Mouse (Mus musculus): Measurements from ENCODE around the gene Gpr176. TPM values are rescaled to one million over a fixed set of nuclear protein-coding genes. Genes with fewer than 3 reads are reported as not detected.

The Gpr176 gene
- polyA plus RNA-seq, 1 experiment from 2014 or later = 4.1 TPM

DNA sequence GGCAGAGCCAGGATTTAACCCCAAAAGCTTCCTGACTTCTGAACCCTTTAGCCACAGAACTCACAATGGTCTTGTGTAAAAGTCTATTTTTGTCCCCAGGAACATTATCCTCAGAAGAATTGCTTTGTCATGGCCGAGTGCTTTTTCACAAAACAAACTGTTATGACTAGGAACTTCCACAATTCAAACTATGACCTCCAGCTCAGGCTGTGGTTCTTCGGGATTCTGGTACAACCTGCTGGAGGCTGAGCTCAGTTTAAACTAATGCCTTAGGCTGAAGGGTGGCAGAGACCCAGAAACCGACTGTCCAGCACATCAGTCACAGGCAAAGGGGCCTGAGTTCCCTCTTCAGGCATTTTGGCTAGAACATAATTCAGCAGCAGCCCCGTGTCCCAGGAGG, 19.7 kb downstream of the Gpr176 start:
- H3K9ac ChIP-seq (replicated peaks; ENCODE audit: low read length) = no peak overlapping the region
- ATAC-seq (ENCODE audit: low FRiP score, low TSS enrichment) (no peak), DNase-seq (no peak)
- H3K9me3 ChIP-seq (ENCODE audit: control insufficient read depth, low read length) = no peaks in the 10 kb centered on the region
- no peaks in the 10 kb centered on the region for H3K36me3 ChIP-seq (ENCODE audit: control insufficient read depth, insufficient read depth, low read length)
- no peaks in the 10 kb centered on the region for H3K27me3 ChIP-seq (ENCODE audit: control insufficient read depth, insufficient read depth, low read length)
- H3K4me3 ChIP-seq (replicated peaks; ENCODE audit: low read depth, low read length) = no peak overlapping the region
- no peak overlapping the region for H3K27ac ChIP-seq (replicated peaks; ENCODE audit: low read depth, low read length)
- H3K4me1 ChIP-seq (ENCODE audit: control insufficient read depth, insufficient read depth, low read length) = peaks cover 15% of the 10 kb centered on the region; the same call in 1 of the 2 replicates
- no peak overlapping the region for H3K4me2 ChIP-seq (ENCODE audit: low read length)
- 15% methylated on average over 4 of the region's 4 CpGs for WGBS

DNA sequence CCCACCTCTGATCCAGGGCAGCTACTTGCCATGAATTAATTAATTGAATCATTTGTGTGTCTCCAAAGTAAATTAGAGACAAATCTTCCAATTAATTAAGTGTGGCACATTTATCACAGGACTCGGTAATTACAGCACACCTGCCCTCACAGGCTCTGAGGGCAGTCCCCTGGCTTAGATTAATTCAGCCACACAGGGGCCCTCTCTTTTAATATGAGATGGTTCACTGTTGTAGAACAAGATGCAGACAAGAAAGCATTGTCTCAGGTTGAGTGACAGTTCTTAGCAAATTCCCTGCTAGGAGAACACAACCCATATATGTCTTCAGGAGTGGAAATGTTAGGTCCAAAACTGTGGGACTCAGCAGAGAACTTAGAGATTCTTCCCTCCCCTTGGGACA, 27.7 kb downstream of the Gpr176 start:
- H3K4me2 ChIP-seq (ENCODE audit: low read length) = no peak overlapping the region
- H3K9me3 ChIP-seq (ENCODE audit: control insufficient read depth, low read length) = no peaks in the 10 kb centered on the region
- H3K4me3 ChIP-seq (replicated peaks; ENCODE audit: low read depth, low read length) = no peak overlapping the region
- DNase-seq (no peak), ATAC-seq (ENCODE audit: low FRiP score, low TSS enrichment) (no peak)
- H3K4me1 ChIP-seq (ENCODE audit: control insufficient read depth, insufficient read depth, low read length) = no peaks in the 10 kb centered on the region
- H3K27me3 ChIP-seq (ENCODE audit: control insufficient read depth, insufficient read depth, low read length) = no peaks in the 10 kb centered on the region
- no peaks in the 10 kb centered on the region for H3K36me3 ChIP-seq (ENCODE audit: control insufficient read depth, insufficient read depth, low read length)
- 24% methylated on average over 1 of the region's 1 CpGs for WGBS
- H3K27ac ChIP-seq (replicated peaks; ENCODE audit: low read depth, low read length) = no peak overlapping the region
- no peak overlapping the region for H3K9ac ChIP-seq (replicated peaks; ENCODE audit: low read length)

DNA sequence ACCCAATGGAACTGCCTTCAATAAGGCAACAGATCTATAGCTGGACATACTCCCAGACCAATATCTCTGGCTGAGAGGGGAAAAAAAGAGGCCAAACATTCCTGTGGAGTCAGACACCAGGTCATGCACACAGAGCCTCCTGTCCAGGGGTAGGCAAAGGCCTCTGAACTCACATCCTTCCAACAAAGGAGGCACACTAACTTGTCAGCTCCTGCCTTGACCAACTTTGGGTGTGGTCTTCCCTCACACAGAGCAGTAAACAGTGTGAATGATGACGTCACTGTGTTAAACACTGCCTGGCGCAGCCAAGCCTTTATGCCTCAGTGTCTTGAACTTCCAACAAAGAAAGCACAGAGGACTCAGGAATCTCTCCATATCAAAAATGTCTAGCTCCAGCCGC, 29.3 kb downstream of the Gpr176 start:
- 80% methylated on average over 3 of the region's 3 CpGs for WGBS
- H3K9ac ChIP-seq (replicated peaks; ENCODE audit: low read length) = no peak overlapping the region
- no peak for DNase-seq
- H3K27me3 ChIP-seq (ENCODE audit: control insufficient read depth, insufficient read depth, low read length) = no peaks in the 10 kb centered on the region
- no peak overlapping the region for H3K4me2 ChIP-seq (ENCODE audit: low read length)
- H3K36me3 ChIP-seq (ENCODE audit: control insufficient read depth, insufficient read depth, low read length) = no peaks in the 10 kb centered on the region
- H3K9me3 ChIP-seq (ENCODE audit: control insufficient read depth, low read length) = no peaks in the 10 kb centered on the region
- H3K27ac ChIP-seq (replicated peaks; ENCODE audit: low read depth, low read length) = no peak overlapping the region
- H3K4me1 ChIP-seq (ENCODE audit: control insufficient read depth, insufficient read depth, low read length) = no peaks in the 10 kb centered on the region
- no peak for ATAC-seq (ENCODE audit: low FRiP score, low TSS enrichment)
- H3K4me3 ChIP-seq (replicated peaks; ENCODE audit: low read depth, low read length) = no peak overlapping the region

DNA sequence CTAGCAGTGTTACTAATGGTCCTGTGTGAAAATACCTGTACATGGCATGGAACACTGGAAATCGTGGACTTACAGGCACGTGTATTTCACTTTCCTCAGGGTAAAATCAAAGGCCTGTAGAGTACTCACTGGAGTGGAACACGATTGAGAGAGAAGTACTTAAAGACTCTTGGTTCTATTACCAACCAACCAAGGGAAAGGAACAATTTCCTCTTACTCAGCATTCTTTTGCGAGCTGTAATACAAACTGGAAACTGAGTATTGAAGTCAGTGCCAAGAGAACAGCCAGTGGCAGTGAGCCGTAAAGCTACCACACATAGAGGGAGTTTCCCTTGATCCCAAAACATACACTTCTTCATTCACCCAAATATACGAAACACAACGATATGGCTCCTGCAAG, 31.9 kb downstream of the Gpr176 start:
- DNase-seq (no peak), ATAC-seq (ENCODE audit: low FRiP score, low TSS enrichment) (no peak)
- Histone ChIP-seq H3K27ac (replicated peaks; ENCODE audit: low read depth, low read length) (no peak overlapping the region), H3K4me2 (ENCODE audit: low read length) (no peak overlapping the region), H3K4me1 (ENCODE audit: control insufficient read depth, insufficient read depth, low read length) (no peaks in the 10 kb centered on the region), H3K9me3 (ENCODE audit: control insufficient read depth, low read length) (no peaks in the 10 kb centered on the region), H3K4me3 (replicated peaks; ENCODE audit: low read depth, low read length) (no peak overlapping the region), H3K36me3 (ENCODE audit: control insufficient read depth, insufficient read depth, low read length) (no peaks in the 10 kb centered on the region), H3K9ac (replicated peaks; ENCODE audit: low read length) (no peak overlapping the region), H3K27me3 (ENCODE audit: control insufficient read depth, insufficient read depth, low read length) (no peaks in the 10 kb centered on the region)
- 87% methylated on average over 7 of the region's 7 CpGs for WGBS

DNA sequence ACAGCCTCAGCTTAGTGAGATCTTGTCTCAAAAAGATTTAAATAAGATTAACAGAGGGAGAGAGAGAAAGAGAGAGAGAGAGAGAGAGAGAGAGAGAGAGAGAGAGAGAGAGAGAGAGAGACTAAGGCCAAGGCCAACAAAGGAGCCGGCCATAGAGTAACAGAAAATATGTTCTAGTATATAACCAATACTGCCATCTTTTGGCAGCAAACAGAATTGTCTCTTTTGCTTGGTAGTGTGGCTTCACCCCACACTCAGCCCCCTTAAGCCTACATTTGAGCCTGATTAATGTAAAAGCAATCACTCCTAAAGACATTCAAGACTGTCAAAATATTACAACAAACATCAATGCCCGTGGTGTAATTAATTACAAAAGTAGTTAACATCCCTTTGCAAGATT, 37.1 kb downstream of the Gpr176 start:
- Histone ChIP-seq H3K4me2 (ENCODE audit: low read length) (no peak overlapping the region), H3K27ac (replicated peaks; ENCODE audit: low read depth, low read length) (no peak overlapping the region), H3K4me3 (replicated peaks; ENCODE audit: low read depth, low read length) (no peak overlapping the region), H3K27me3 (ENCODE audit: control insufficient read depth, insufficient read depth, low read length) (no peaks in the 10 kb centered on the region), H3K36me3 (ENCODE audit: control insufficient read depth, insufficient read depth, low read length) (no peaks in the 10 kb centered on the region), H3K9ac (replicated peaks; ENCODE audit: low read length) (no peak overlapping the region), H3K4me1 (ENCODE audit: control insufficient read depth, insufficient read depth, low read length) (no peaks in the 10 kb centered on the region), H3K9me3 (ENCODE audit: control insufficient read depth, low read length) (no peaks in the 10 kb centered on the region)
- ATAC-seq (ENCODE audit: low FRiP score, low TSS enrichment) (no peak), DNase-seq (peak; percentile 47)
- WGBS = 59% methylated on average over 2 of the region's 2 CpGs

DNA sequence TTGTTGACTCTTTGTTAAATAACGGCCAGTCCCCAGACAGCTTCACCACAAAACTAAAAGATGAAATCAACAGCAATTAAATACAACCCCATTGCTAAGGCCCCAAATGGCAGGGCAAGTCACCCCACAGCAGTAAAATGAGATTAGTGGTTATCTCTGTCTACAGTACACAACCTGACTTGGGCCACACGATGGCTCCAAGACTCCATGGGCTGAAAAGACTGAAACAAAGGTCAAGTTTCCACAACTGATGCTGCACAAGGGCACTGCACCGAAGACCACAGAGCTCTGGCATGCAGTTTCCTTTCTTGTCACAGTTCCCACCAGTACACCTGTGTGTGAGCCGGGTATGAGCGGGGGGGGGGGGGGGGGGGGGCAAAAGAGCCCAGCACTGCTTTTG, 50.6 kb downstream of the Gpr176 start:
- Histone ChIP-seq H3K9ac (replicated peaks; ENCODE audit: low read length) (no peak overlapping the region), H3K4me3 (replicated peaks; ENCODE audit: low read depth, low read length) (no peak overlapping the region), H3K9me3 (ENCODE audit: control insufficient read depth, low read length) (no peaks in the 10 kb centered on the region), H3K36me3 (ENCODE audit: control insufficient read depth, insufficient read depth, low read length) (no peaks in the 10 kb centered on the region), H3K4me2 (ENCODE audit: low read length) (no peak overlapping the region), H3K4me1 (ENCODE audit: control insufficient read depth, insufficient read depth, low read length) (0 out of 2 replicates have a peak, but pooled peaks cover 6% of the 10 kb centered on the region), H3K27me3 (ENCODE audit: control insufficient read depth, insufficient read depth, low read length) (no peaks in the 10 kb centered on the region), H3K27ac (replicated peaks; ENCODE audit: low read depth, low read length) (no peak overlapping the region)
- 50% methylated on average over 5 of the region's 5 CpGs for WGBS
- ATAC-seq (ENCODE audit: low FRiP score, low TSS enrichment) = no peak
- peak; percentile 11 for DNase-seq

DNA sequence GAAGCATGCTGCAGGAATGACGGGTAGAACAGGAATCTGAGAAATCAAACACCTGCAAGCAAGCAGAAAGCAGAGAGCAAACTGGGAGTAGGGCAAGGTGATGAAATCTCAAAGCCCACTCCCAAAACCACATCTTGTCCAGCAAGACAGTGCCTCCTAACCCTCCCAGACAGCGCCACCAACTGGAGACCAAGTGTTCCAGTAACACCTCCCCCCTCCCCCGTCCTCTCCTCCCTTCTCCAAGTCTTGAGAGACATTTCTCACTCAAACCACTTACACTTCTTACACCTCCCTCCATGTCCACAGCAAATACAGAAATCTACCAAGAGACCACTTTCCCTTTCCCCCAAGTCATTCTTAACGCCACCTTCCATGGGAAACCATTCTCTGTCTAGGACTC, 51.4 kb downstream of the Gpr176 start:
- no peak overlapping the region for H3K9ac ChIP-seq (replicated peaks; ENCODE audit: low read length)
- H3K9me3 ChIP-seq (ENCODE audit: control insufficient read depth, low read length) = no peaks in the 10 kb centered on the region
- DNase-seq (no peak), ATAC-seq (ENCODE audit: low FRiP score, low TSS enrichment) (no peak)
- H3K4me1 ChIP-seq (ENCODE audit: control insufficient read depth, insufficient read depth, low read length) = 0 out of 2 replicates have a peak, but pooled peaks cover 6% of the 10 kb centered on the region
- H3K27me3 ChIP-seq (ENCODE audit: control insufficient read depth, insufficient read depth, low read length) = no peaks in the 10 kb centered on the region
- no peak overlapping the region for H3K4me3 ChIP-seq (replicated peaks; ENCODE audit: low read depth, low read length)
- 83% methylated on average over 4 of the region's 4 CpGs for WGBS
- H3K36me3 ChIP-seq (ENCODE audit: control insufficient read depth, insufficient read depth, low read length) = no peaks in the 10 kb centered on the region
- no peak overlapping the region for H3K4me2 ChIP-seq (ENCODE audit: low read length)
- H3K27ac ChIP-seq (replicated peaks; ENCODE audit: low read depth, low read length) = no peak overlapping the region

DNA sequence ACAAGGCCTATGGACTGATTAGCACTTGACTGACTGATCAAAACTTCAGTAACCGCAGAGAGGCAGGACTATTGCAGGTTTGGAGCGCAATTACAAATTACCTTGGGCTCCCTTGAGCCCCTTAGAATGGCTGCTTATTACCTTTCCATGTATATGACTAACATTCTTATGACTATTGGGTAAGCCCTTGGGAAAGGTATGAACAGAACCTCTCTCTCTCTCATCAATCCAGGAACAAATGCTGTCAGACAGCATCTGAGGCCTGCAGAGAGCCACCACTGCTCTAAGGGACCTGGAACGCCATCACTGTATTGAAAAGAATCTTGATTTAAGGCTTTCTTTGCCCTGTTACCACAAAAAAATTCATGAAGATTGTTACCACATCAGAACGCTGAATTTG, 52.1 kb downstream of the Gpr176 start:
- H3K9me3 ChIP-seq (ENCODE audit: control insufficient read depth, low read length) = no peaks in the 10 kb centered on the region
- H3K4me1 ChIP-seq (ENCODE audit: control insufficient read depth, insufficient read depth, low read length) = 0 out of 2 replicates have a peak, but pooled peaks cover 6% of the 10 kb centered on the region
- no peaks in the 10 kb centered on the region for H3K27me3 ChIP-seq (ENCODE audit: control insufficient read depth, insufficient read depth, low read length)
- ATAC-seq (ENCODE audit: low FRiP score, low TSS enrichment) (no peak), DNase-seq (no peak)
- no peaks in the 10 kb centered on the region for H3K36me3 ChIP-seq (ENCODE audit: control insufficient read depth, insufficient read depth, low read length)
- no peak overlapping the region for H3K27ac ChIP-seq (replicated peaks; ENCODE audit: low read depth, low read length)
- H3K4me2 ChIP-seq (ENCODE audit: low read length) = no peak overlapping the region
- 85% methylated on average over 4 of the region's 4 CpGs for WGBS
- H3K9ac ChIP-seq (replicated peaks; ENCODE audit: low read length) = no peak overlapping the region
- no peak overlapping the region for H3K4me3 ChIP-seq (replicated peaks; ENCODE audit: low read depth, low read length)

DNA sequence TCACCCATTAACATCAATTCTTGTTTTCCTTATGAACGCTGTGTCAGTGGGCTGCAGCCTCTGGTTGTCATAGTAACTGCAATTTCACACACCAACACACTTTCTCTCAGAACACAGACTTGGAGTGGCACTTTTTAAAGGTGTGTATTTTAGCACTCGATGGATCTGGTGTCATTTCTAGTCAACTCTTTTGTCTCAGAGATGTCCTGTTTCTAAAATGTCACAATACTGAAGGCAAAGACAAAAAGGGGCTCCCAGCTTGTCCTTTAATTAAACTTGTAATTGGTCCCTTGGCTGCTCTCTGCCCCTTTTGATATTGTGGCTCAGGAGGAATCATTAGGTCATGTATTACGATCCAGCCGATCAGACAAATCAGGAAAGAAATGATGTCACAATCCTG, 52.7 kb downstream of the Gpr176 start:
- 37% methylated on average over 4 of the region's 4 CpGs for WGBS
- H3K27me3 ChIP-seq (ENCODE audit: control insufficient read depth, insufficient read depth, low read length) = no peaks in the 10 kb centered on the region
- no peak overlapping the region for H3K27ac ChIP-seq (replicated peaks; ENCODE audit: low read depth, low read length)
- H3K4me3 ChIP-seq (replicated peaks; ENCODE audit: low read depth, low read length) = no peak overlapping the region
- no peaks in the 10 kb centered on the region for H3K36me3 ChIP-seq (ENCODE audit: control insufficient read depth, insufficient read depth, low read length)
- no peak overlapping the region for H3K4me2 ChIP-seq (ENCODE audit: low read length)
- H3K9me3 ChIP-seq (ENCODE audit: control insufficient read depth, low read length) = no peaks in the 10 kb centered on the region
- 0 out of 2 replicates have a peak, but pooled peaks cover 6% of the 10 kb centered on the region for H3K4me1 ChIP-seq (ENCODE audit: control insufficient read depth, insufficient read depth, low read length)
- H3K9ac ChIP-seq (replicated peaks; ENCODE audit: low read length) = no peak overlapping the region
- ATAC-seq (ENCODE audit: low FRiP score, low TSS enrichment) (no peak), DNase-seq (peak; percentile 53)
